Mouse (Mus musculus) lung, adult 2 months (tissue): ENCODE measurements around the gene Zscan21. TPM values are rescaled to one million over a fixed set of nuclear protein-coding genes. Genes with fewer than 3 reads are reported as not detected.

Experiments
- DNase-seq: peaks from one replicate; pipeline ENCODE4 v3.0.0; 2022
- H3K4me1 ChIP-seq: fragments of 200-500 bp; 2 replicates; pipeline ENCODE4 v1.6.1; 2011; ENCODE audit warnings: low read length; ENCODE audit not compliant: control insufficient read depth, insufficient read depth
- H3K4me3 ChIP-seq: fragments of 200-500 bp; replicated peaks from 2 replicates; pipeline ENCODE3; 2011; ENCODE audit warnings: low read depth, mild to moderate bottlenecking, control low read depth, low read length; ENCODE audit errors: extremely low read depth
- CTCF ChIP-seq: fragments of 200-500 bp; IDR thresholded peaks from 2 replicates; pipeline ENCODE4 v1.5.1; 2011; ENCODE audit warnings: mild to moderate bottlenecking, low read length, control low read depth; ENCODE audit not compliant: insufficient read depth
- POLR2A ChIP-seq: fragments of 200-500 bp; IDR thresholded peaks from 2 replicates; pipeline ENCODE4 v1.6.1; 2011; ENCODE audit warnings: low read depth, mild to moderate bottlenecking, control low read depth, low read length, borderline replicate concordance; ENCODE audit errors: extremely low read depth
- WGBS: fragments of 180-500 bp; shearing (Covaris S2); methylation state at CpG from one replicate; pipeline ENCODE4 v1.1.7; 2018; 5-methylcytosine and 5-hydroxymethylcytosine counted together
- polyA plus RNA-seq: library from polyadenylated mRNA; depleted of rRNA; stranded (reverse); fragments of >200 nt; gene quantifications from 2 replicates; pipeline ENCODE4 v1.2.3, GENCODE M21; 2012; rRNA removed

Gene Zscan21
- polyA plus RNA-seq, 1 experiment, result 8.3 TPM

- Histone ChIP-seq H3K4me3 (peak within 1 kb of the TSS; percentile 93), H3K4me1 (no peaks in the 10 kb centered on the region)
- peak; percentile 96 for DNase-seq
- TF ChIP-seq POLR2A (peak; percentile 85; the same call in 1 of the 2 replicates), CTCF (no peak)
- WGBS, result 1% methylated on average over 42 of the region's 42 CpGs
These were observed 44.4 kb downstream of the Zscan21 start, which contains the start of gene Cops6 for GRCm38 (mm10) chr5:138160842-138161665. Gene Cops6, plus strand, starts transcription at chr5:138161071.

DNA sequence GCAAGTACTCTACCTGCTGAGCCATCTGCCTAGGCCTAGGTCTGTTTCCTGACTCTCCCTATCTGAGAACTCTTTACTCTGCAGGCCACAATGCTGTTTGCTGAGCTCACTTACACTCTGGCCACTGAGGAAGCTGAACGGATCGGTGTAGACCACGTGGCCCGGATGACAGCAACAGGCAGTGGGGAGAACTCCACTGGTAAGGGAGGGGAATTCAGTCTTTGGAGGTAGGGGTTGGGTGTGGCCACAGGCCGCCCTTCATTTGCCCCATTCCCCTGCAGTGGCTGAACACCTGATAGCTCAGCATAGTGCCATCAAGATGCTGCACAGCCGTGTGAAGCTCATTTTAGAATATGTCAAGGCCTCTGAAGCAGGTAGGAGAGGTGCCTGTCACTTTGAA lies 46.3 kb downstream of the Zscan21 start:
- Histone ChIP-seq H3K4me1 (no peaks in the 10 kb centered on the region), H3K4me3 (no peak overlapping the region)
- 65% methylated on average over 6 of the region's 6 CpGs for WGBS
- TF ChIP-seq POLR2A, result no peak
- no peak for TF ChIP-seq CTCF
- DNase-seq, result no peak

- DNase-seq, result no peak
- no peaks in the 10 kb centered on the region for H3K4me1 ChIP-seq
- TF ChIP-seq POLR2A (no peak), CTCF (no peak)
- 73% methylated on average over 10 of the region's 10 CpGs for WGBS
- no peak overlapping the region for H3K4me3 ChIP-seq
These were observed 46.9 kb downstream of the Zscan21 start for GRCm38 (mm10) chr5:138163610-138164009.

GRCm38 (mm10) chr5:138165594-138165993 lies 48.9 kb downstream of the Zscan21 start:
- DNase-seq, result no peak
- TF ChIP-seq POLR2A (no peak), CTCF (no peak)
- H3K4me1 ChIP-seq, result peaks cover 2% of the 10 kb centered on the region; the same call in 1 of the 2 replicates
- H3K4me3 ChIP-seq, result no peak overlapping the region
- 79% methylated on average over 8 of the region's 8 CpGs for WGBS

- peak; percentile 96 for DNase-seq
- under 1% methylated on average over 47 of the region's 47 CpGs for WGBS
These were observed 54.3 kb downstream of the Zscan21 start for GRCm38 (mm10) chr5:138170936-138171561.

DNA sequence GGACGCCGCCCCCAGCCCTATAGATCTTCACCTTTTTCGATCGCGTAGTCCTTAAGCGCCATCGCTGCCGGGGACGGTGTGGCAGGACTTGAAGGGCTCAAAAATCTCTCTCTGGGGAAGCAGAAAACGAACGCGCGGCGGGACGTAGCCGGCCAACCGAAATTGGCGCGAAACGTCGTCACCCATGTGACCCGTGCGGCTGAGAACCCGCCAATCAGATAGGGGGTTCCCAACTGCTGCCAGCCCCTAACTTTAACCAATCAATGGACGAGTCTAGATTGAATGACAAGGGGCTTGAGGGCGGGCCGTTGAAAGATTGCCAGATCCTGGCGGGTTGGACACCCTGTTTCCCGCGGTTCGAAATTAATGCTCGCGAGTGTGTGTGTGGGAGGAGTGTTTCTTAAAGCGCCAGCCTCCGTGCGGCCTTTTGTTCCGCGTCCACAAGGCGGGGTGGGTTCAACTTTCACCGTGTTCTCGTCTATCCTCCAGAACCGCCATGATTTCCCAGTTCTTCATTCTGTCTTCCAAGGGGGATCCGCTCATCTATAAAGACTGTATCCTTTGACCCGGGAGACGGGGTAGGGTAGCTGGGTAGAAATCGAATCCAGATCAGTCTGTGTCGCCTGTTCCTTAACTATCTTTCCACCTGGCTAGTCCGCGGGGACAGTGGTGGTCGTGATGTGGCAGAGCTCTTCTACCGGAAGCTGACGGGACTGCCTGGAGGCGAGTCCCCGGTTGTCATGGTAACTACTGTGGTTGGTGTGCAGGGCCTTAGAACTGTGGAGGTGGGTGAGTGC lies 55.2 kb downstream of the Zscan21 start, which contains the start of the genes Ap4m1 and Mcm7:
Ap4m1 (plus strand) TSS at position 308 of the 797 bp plus-strand sequence.
Mcm7 (minus strand) TSS at position 728 of the 797 bp plus-strand sequence.
- peak within 1 kb of the TSS; percentile 90 for H3K4me3 ChIP-seq
- H3K4me1 ChIP-seq, result peaks cover 5% of the 10 kb centered on the region; the same call in 1 of the 2 replicates
- under 1% methylated on average over 54 of the region's 54 CpGs for WGBS
- DNase-seq, result peak; percentile 99
- peak; percentile 54; the same call in 1 of the 2 replicates for TF ChIP-seq POLR2A
- no peak for TF ChIP-seq CTCF

More at GRCm38 (mm10) chr5:138170936-138171561, 54.3 kb downstream of the Zscan21 start:
- H3K4me1 ChIP-seq, result peaks cover 5% of the 10 kb centered on the region; the same call in 1 of the 2 replicates
- TF ChIP-seq POLR2A, result peak; percentile 67; the same call in 1 of the 2 replicates
- no peak for TF ChIP-seq CTCF
- peak overlapping the region; percentile 73 for H3K4me3 ChIP-seq

- no peak overlapping the region for H3K4me3 ChIP-seq
- DNase-seq, result no peak
- TF ChIP-seq POLR2A, result no peak
- TF ChIP-seq CTCF, result no peak
- WGBS, result 69% methylated on average over 3 of the region's 3 CpGs
- H3K4me1 ChIP-seq, result peaks cover 5% of the 10 kb centered on the region; the same call in 1 of the 2 replicates
These were observed 56.5 kb downstream of the Zscan21 start for GRCm38 (mm10) chr5:138173217-138173616.

Other genes with a start within 250 kb of the Zscan21 start
- 7.9 and 12.1 TPM in 2 replicates for gene Pilrb2, start 245.1 kb upstream of the Zscan21 start, polyA plus RNA-seq
- gene Cyp3a13, start 195.3 kb upstream of the Zscan21 start, polyA plus RNA-seq, result 0.71 and 1.2 TPM in 2 replicates
- 0.03 and 0.33 TPM in 2 replicates for gene Gjc3, start 153.8 kb upstream of the Zscan21 start, polyA plus RNA-seq
- gene Azgp1, start 135.4 kb upstream of the Zscan21 start, polyA plus RNA-seq, result 1.1 and 1.2 TPM in 2 replicates
- not detected in 2 replicates for gene Smok3a, start 95.6 kb upstream of the Zscan21 start, polyA plus RNA-seq
- gene Smok3b, start 95.5 kb upstream of the Zscan21 start, polyA plus RNA-seq, result not detected in 2 replicates
- gene Smok3c, start 63.7 kb upstream of the Zscan21 start, polyA plus RNA-seq, result not detected in 2 replicates
- 4.0 and 5.9 TPM in 2 replicates for gene Zkscan1, start 31.8 kb upstream of the Zscan21 start, polyA plus RNA-seq
- 2.7 and 3.5 TPM in 2 replicates for gene Zfp113, start 38.8 kb downstream of the Zscan21 start, polyA plus RNA-seq
- gene Cops6, start 44.2 kb downstream of the Zscan21 start, polyA plus RNA-seq, result 47.7 and 59.9 TPM in 2 replicates
- 28.4 and 40.3 TPM in 2 replicates for gene Ap4m1, start 55.1 kb downstream of the Zscan21 start, polyA plus RNA-seq
- 16.9 and 22.1 TPM in 2 replicates for gene Mcm7, start 55.5 kb downstream of the Zscan21 start, polyA plus RNA-seq
- 48.4 and 52.6 TPM in 2 replicates for gene Taf6, start 70.5 kb downstream of the Zscan21 start, polyA plus RNA-seq
- gene Cnpy4, start 70.6 kb downstream of the Zscan21 start, polyA plus RNA-seq, result 3.6 and 8.6 TPM in 2 replicates
- gene Mblac1, start 77.4 kb downstream of the Zscan21 start, polyA plus RNA-seq, result 5.0 and 5.5 TPM in 2 replicates
- gene Nxpe5, start 109.0 kb downstream of the Zscan21 start, polyA plus RNA-seq, result 0.34 and 0.57 TPM in 2 replicates
- 131 and 156 TPM in 2 replicates for gene Lamtor4, start 138.6 kb downstream of the Zscan21 start, polyA plus RNA-seq
- 49.4 and 50.8 TPM in 2 replicates for gene BC037034, start 147.1 kb downstream of the Zscan21 start, polyA plus RNA-seq
- gene Gal3st4, start 155.9 kb downstream of the Zscan21 start, polyA plus RNA-seq, result 0.74 and 1.5 TPM in 2 replicates
- 0.01 TPM in 1 of 2 replicates, not detected in the other for gene Gm43720, start 163.1 kb downstream of the Zscan21 start, polyA plus RNA-seq
- 4.1 and 6.5 TPM in 2 replicates for gene Gpc2, start 163.1 kb downstream of the Zscan21 start, polyA plus RNA-seq
- gene Stag3, start 163.3 kb downstream of the Zscan21 start, polyA plus RNA-seq, result 0.19 and 0.59 TPM in 2 replicates
- 0.36 and 0.60 TPM in 2 replicates for gene Pvrig, start 225.1 kb downstream of the Zscan21 start, polyA plus RNA-seq